Mouse (Mus musculus): ENCODE results near the gene Lrba.

DNA sequence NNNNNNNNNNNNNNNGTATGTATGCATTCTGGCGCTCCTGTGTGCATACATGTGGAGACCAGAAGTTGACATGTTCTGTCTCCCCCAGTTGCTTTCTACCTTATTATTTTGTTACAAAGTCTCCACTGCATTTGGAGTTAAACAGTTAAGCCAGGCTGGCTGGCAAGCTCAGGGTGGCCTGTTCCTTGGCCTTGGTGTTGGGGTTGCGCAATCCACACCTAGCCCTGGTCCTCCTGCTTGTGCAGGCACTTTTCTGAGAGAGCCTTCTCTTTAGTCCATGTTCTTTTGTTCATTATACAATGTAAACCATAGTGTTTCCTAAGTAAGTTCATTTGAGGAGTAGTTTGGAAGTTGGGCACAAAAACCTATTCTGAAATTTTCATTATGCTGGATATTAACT lies 226.7 kb downstream of the Lrba start:
- TF ChIP-seq CTCF (IDR thresholded peaks at IDR 0.05; ENCODE audit: low read depth) (no peak), EP300 (IDR thresholded peaks at IDR 0.05; ENCODE audit: low read depth) (no peak)

All from heart, postnatal 0 days (tissue).